Mouse (Mus musculus) neural tube, embryonic 12.5 days (tissue): Measurements from ENCODE around the gene Mrpl4. TPM values are rescaled to one million over a fixed set of nuclear protein-coding genes. Genes with fewer than 3 reads are reported as not detected.
"Not testable (repeated sequence)": the region's sequence is repeated elsewhere in the genome, so short reads cannot be mapped to it uniquely, and the experiment has no call there.

Experiments used
- ATAC-seq: fragments of 200-750 bp; cut with Nextera tagmentation; 2 replicates; pipeline ENCODE4 v1.8.0; 2017; ENCODE audit warnings: low read depth, mild to moderate bottlenecking, moderate TSS enrichment, moderate library complexity; ENCODE audit not compliant: low FRiP score
- H3K27ac ChIP-seq: fragments of 300-500 bp; sonication (generic); 2 replicates; pipeline ENCODE4 v1.5.1; 2016
- H3K27me3 ChIP-seq: fragments of 300-500 bp; sonication (generic); replicated peaks from 2 replicates; pipeline ENCODE4 v1.6.1; 2016; ENCODE audit warnings: mild to moderate bottlenecking
- H3K36me3 ChIP-seq: fragments of 300-500 bp; sonication (generic); 2 replicates; pipeline ENCODE4 v1.6.1; 2016; ENCODE audit warnings: mild to moderate bottlenecking
- H3K4me1 ChIP-seq: fragments of 300-500 bp; sonication (generic); 2 replicates; pipeline ENCODE4 v1.6.1; 2016
- H3K4me2 ChIP-seq: fragments of 300-500 bp; sonication (generic); replicated peaks from 2 replicates; pipeline ENCODE4 v1.6.1; 2016; ENCODE audit warnings: mild to moderate bottlenecking
- H3K4me3 ChIP-seq: fragments of 300-500 bp; sonication (generic); 2 replicates; pipeline ENCODE4 v1.5.1; 2016
- H3K9ac ChIP-seq: fragments of 300-500 bp; sonication (generic); 2 replicates; pipeline ENCODE4 v1.6.1; 2016; ENCODE audit warnings: mild to moderate bottlenecking
- H3K9me3 ChIP-seq: fragments of 300-500 bp; sonication (generic); 2 replicates; pipeline ENCODE4 v1.6.1; 2016; ENCODE audit warnings: mild to moderate bottlenecking
- WGBS: fragments of 180-500 bp; shearing (Covaris S2); methylation state at CpG from one replicate; pipeline ENCODE4 v1.1.7; 2016; 5-methylcytosine and 5-hydroxymethylcytosine counted together
- microRNA counts: library from miRNA; unstranded; fragments of <30 nt; microRNA quantifications from one replicate; lab custom pipeline; 2017
- microRNA-seq: library from miRNA; unstranded; fragments of <30 nt; microRNA quantifications from one replicate; pipeline ENCODE4, GENCODE M21; 2017
- polyA plus RNA-seq: library from polyadenylated mRNA; unstranded; fragments of >200 nt; fragmentation: Nextera tagmentation; extraction: Ambion mirVana; gene quantifications from 2 replicates; pipeline ENCODE4 v1.2.1, GENCODE M21; 2016

The Mrpl4 gene
- polyA plus RNA-seq, 1 experiment from 2014 or later = 116 TPM

GRCm38 (mm10) chr9:21035586-21035985, 33.0 kb downstream of the Mrpl4 start:
- H3K4me3 ChIP-seq = 0 out of 2 replicates have a peak overlapping the region, but pooled peaks have one; percentile 5
- ATAC-seq = no peak
- no peak overlapping the region for H3K4me2 ChIP-seq
- H3K27ac ChIP-seq = no peak overlapping the region
- peaks cover 94% of the 10 kb centered on the region for H3K27me3 ChIP-seq
- H3K36me3 ChIP-seq = no peaks in the 10 kb centered on the region
- 17% methylated on average over 9 of the region's 9 CpGs for WGBS
- peaks cover 47% of the 10 kb centered on the region for H3K4me1 ChIP-seq
- H3K9ac ChIP-seq = no peak overlapping the region
- peaks cover 3% of the 10 kb centered on the region; the same call in 1 of the 2 replicates for H3K9me3 ChIP-seq

- Histone ChIP-seq H3K4me2 (no peak overlapping the region), H3K4me3 (no peak overlapping the region), H3K27ac (no peak overlapping the region), H3K9me3 (peaks cover 3% of the 10 kb centered on the region; the same call in 1 of the 2 replicates), H3K27me3 (peaks cover 90% of the 10 kb centered on the region), H3K9ac (no peak overlapping the region), H3K4me1 (peaks cover 41% of the 10 kb centered on the region), H3K36me3 (no peaks in the 10 kb centered on the region)
- no peak for ATAC-seq
- 7% methylated on average over 20 of the region's 20 CpGs for WGBS
These were observed 33.6 kb downstream of the Mrpl4 start for GRCm38 (mm10) chr9:21036161-21036560.

- H3K36me3 ChIP-seq = no peaks in the 10 kb centered on the region
- ATAC-seq = no peak
- H3K9me3 ChIP-seq = peaks cover 3% of the 10 kb centered on the region; the same call in 1 of the 2 replicates
- H3K9ac ChIP-seq = 0 out of 2 replicates have a peak overlapping the region, but pooled peaks have one; percentile 8
- peak overlapping the region; percentile 59 for H3K4me2 ChIP-seq
- H3K4me1 ChIP-seq = peaks cover 36% of the 10 kb centered on the region
- H3K4me3 ChIP-seq = peak overlapping the region; percentile 35; the same call in 1 of the 2 replicates
- no peak overlapping the region for H3K27ac ChIP-seq
- 1% methylated on average over 22 of the region's 22 CpGs for whole genome bisulfite sequencing
- H3K27me3 ChIP-seq = peaks cover 85% of the 10 kb centered on the region
These were observed 34.1 kb downstream of the Mrpl4 start for GRCm38 (mm10) chr9:21036666-21037065.

GRCm38 (mm10) chr9:21037481-21037891, 34.9 kb downstream of the Mrpl4 start:
- Histone ChIP-seq H3K36me3 (no peaks in the 10 kb centered on the region), H3K4me1 (peaks cover 28% of the 10 kb centered on the region), H3K27ac (no peak overlapping the region), H3K9ac (peak overlapping the region; percentile 26; the same call in 1 of the 2 replicates), H3K9me3 (peaks cover 3% of the 10 kb centered on the region; the same call in 1 of the 2 replicates), H3K4me3 (peak overlapping the region; percentile 35), H3K4me2 (peak overlapping the region; percentile 59), H3K27me3 (peaks cover 77% of the 10 kb centered on the region)
- WGBS = 2% methylated on average over 31 of the region's 31 CpGs
- 0 out of 2 replicates have a peak, but pooled peaks have one; percentile 14 for ATAC-seq

- H3K27ac ChIP-seq = no peak overlapping the region
- no peak overlapping the region for H3K4me3 ChIP-seq
- no peak for ATAC-seq
- H3K36me3 ChIP-seq = no peaks in the 10 kb centered on the region
- H3K27me3 ChIP-seq = peaks cover 55% of the 10 kb centered on the region
- no peak overlapping the region for H3K9ac ChIP-seq
- H3K4me2 ChIP-seq = no peak overlapping the region
- H3K9me3 ChIP-seq = peaks cover 3% of the 10 kb centered on the region; the same call in 1 of the 2 replicates
- 76% methylated on average over 3 of the region's 3 CpGs for WGBS
- H3K4me1 ChIP-seq = peaks cover 16% of the 10 kb centered on the region
These were observed 37.2 kb downstream of the Mrpl4 start for GRCm38 (mm10) chr9:21039779-21040178.

- Histone ChIP-seq H3K9me3 (peaks cover 3% of the 10 kb centered on the region; the same call in 1 of the 2 replicates), H3K36me3 (no peaks in the 10 kb centered on the region), H3K4me1 (peaks cover 16% of the 10 kb centered on the region), H3K4me3 (no peak overlapping the region), H3K27me3 (peaks cover 40% of the 10 kb centered on the region), H3K9ac (no peak overlapping the region), H3K27ac (no peak overlapping the region), H3K4me2 (no peak overlapping the region)
- ATAC-seq = no peak
- 59% methylated on average over 4 of the region's 4 CpGs for WGBS
These were observed 38.8 kb downstream of the Mrpl4 start for GRCm38 (mm10) chr9:21041308-21041707.

GRCm38 (mm10) chr9:21043563-21043962, 41.0 kb downstream of the Mrpl4 start:
- Histone ChIP-seq H3K27ac (no peak overlapping the region), H3K36me3 (no peaks in the 10 kb centered on the region), H3K9me3 (peaks cover 3% of the 10 kb centered on the region; the same call in 1 of the 2 replicates), H3K4me2 (no peak overlapping the region), H3K4me1 (no peaks in the 10 kb centered on the region), H3K4me3 (no peak overlapping the region), H3K27me3 (peaks cover 17% of the 10 kb centered on the region), H3K9ac (no peak overlapping the region)
- ATAC-seq = no peak
- 79% methylated on average over 4 of the region's 4 CpGs for WGBS

- not testable (repeated sequence) for H3K9ac ChIP-seq, H3K4me3 ChIP-seq, H3K4me2 ChIP-seq, H3K9me3 ChIP-seq, H3K4me1 ChIP-seq, H3K27ac ChIP-seq, ATAC-seq, H3K27me3 ChIP-seq, H3K36me3 ChIP-seq
- WGBS = 45% methylated on average over 1 of the region's 1 CpGs
These were observed 42.2 kb downstream of the Mrpl4 start for GRCm38 (mm10) chr9:21044785-21045184.

- no peak overlapping the region for H3K9ac ChIP-seq
- H3K9me3 ChIP-seq = no peaks in the 10 kb centered on the region
- no peaks in the 10 kb centered on the region for H3K4me1 ChIP-seq
- no peak for ATAC-seq
- H3K27ac ChIP-seq = no peak overlapping the region
- peaks cover 2% of the 10 kb centered on the region for H3K27me3 ChIP-seq
- H3K36me3 ChIP-seq = no peaks in the 10 kb centered on the region
- no peak overlapping the region for H3K4me3 ChIP-seq
- WGBS = 82% methylated on average over 3 of the region's 3 CpGs
- H3K4me2 ChIP-seq = no peak overlapping the region
These were observed 42.7 kb downstream of the Mrpl4 start for GRCm38 (mm10) chr9:21045235-21045634.

GRCm38 (mm10) chr9:21051578-21051977, 49.0 kb downstream of the Mrpl4 start:
- H3K4me1 ChIP-seq = no peaks in the 10 kb centered on the region
- H3K9me3 ChIP-seq = no peaks in the 10 kb centered on the region
- H3K36me3 ChIP-seq = no peaks in the 10 kb centered on the region
- H3K4me3 ChIP-seq = no peak overlapping the region
- H3K27ac ChIP-seq = no peak overlapping the region
- H3K27me3 ChIP-seq = no peaks in the 10 kb centered on the region
- no peak overlapping the region for H3K4me2 ChIP-seq
- no peak overlapping the region for H3K9ac ChIP-seq
- no peak for ATAC-seq
- WGBS = 65% methylated on average over 10 of the region's 10 CpGs

MicroRNA genes within 50 kb of the gene (microRNA counts, 519-probe panel; counts per million panel counts)
- 4,768 counts per million, percentile 83 among the panel's probes with 10 or more counts for microRNA mmu-miR-1900 (lab: Ali Mortazavi, UCI)

Small RNAs within 50 kb of the gene (microRNA-seq; reads per million reads assigned to microRNA genes)
- gene Mir1900 = not detected

Other genes starting within 250 kb of the Mrpl4 start
- gene Col5a3, start 187.7 kb upstream of the Mrpl4 start, polyA plus RNA-seq = 0.47 and 0.75 TPM in 2 replicates
- not detected in 2 replicates for gene Rdh8, start 184.2 kb upstream of the Mrpl4 start, polyA plus RNA-seq
- gene A230050P20Rik, start 134.1 kb upstream of the Mrpl4 start, polyA plus RNA-seq = 1.4 and 1.6 TPM in 2 replicates
- gene Angptl6, start 123.0 kb upstream of the Mrpl4 start, polyA plus RNA-seq = 5.8 and 6.7 TPM in 2 replicates
- 54.1 and 58.6 TPM in 2 replicates for gene Ppan, start 114.6 kb upstream of the Mrpl4 start, polyA plus RNA-seq
- gene Eif3g, start 104.1 kb upstream of the Mrpl4 start, polyA plus RNA-seq = 301 and 309 TPM in 2 replicates
- gene Dnmt1, start 42.9 kb upstream of the Mrpl4 start, polyA plus RNA-seq = 89.4 and 92.4 TPM in 2 replicates
- 17.7 and 19.5 TPM in 2 replicates for gene S1pr2, start 26.0 kb upstream of the Mrpl4 start, polyA plus RNA-seq
- 5.0 and 5.8 TPM in 2 replicates for gene Icam1, start 13.2 kb downstream of the Mrpl4 start, polyA plus RNA-seq
- 1.6 and 2.1 TPM in 2 replicates for gene Icam4, start 26.6 kb downstream of the Mrpl4 start, polyA plus RNA-seq
- gene Icam5, start 29.3 kb downstream of the Mrpl4 start, polyA plus RNA-seq = 0.14 and 0.15 TPM in 2 replicates
- 0.66 and 2.9 TPM in 2 replicates for gene Zglp1, start 64.4 kb downstream of the Mrpl4 start, polyA plus RNA-seq
- 0.96 and 1.7 TPM in 2 replicates for gene Gm49373, start 70.4 kb downstream of the Mrpl4 start, polyA plus RNA-seq
- 44.0 and 57.0 TPM in 2 replicates for gene Fdx1l, start 70.9 kb downstream of the Mrpl4 start, polyA plus RNA-seq
- 1.6 and 2.8 TPM in 2 replicates for gene Gm38431, start 89.3 kb downstream of the Mrpl4 start, polyA plus RNA-seq
- gene Raver1, start 89.3 kb downstream of the Mrpl4 start, polyA plus RNA-seq = 54.2 and 63.4 TPM in 2 replicates
- 14.1 and 15.2 TPM in 2 replicates for gene Tyk2, start 128.5 kb downstream of the Mrpl4 start, polyA plus RNA-seq
- 271 and 293 TPM in 2 replicates for gene Cdc37, start 147.2 kb downstream of the Mrpl4 start, polyA plus RNA-seq
- gene Pde4a, start 163.0 kb downstream of the Mrpl4 start, polyA plus RNA-seq = 12.3 and 14.7 TPM in 2 replicates
- gene Keap1, start 236.6 kb downstream of the Mrpl4 start, polyA plus RNA-seq = 53.9 and 55.1 TPM in 2 replicates
- 1.5 and 2.0 TPM in 2 replicates for gene S1pr5, start 245.7 kb downstream of the Mrpl4 start, polyA plus RNA-seq